Mouse (Mus musculus): ENCODE results near the gene Srgap1. TPM values are rescaled to one million over a fixed set of nuclear protein-coding genes. Genes with fewer than 3 reads are reported as not detected.

The Srgap1 gene
- polyA plus RNA-seq, 1 experiment from 2014 or later, result 12.7 TPM

GRCm38 (mm10) chr10:122038554-122038953 lies 8.6 kb downstream of the Srgap1 start:
- WGBS, result 60% methylated on average over 3 of the region's 3 CpGs
- Histone ChIP-seq H3K4me3 (ENCODE audit: low read depth, low read length) (no peak overlapping the region), H3K9ac (no peak overlapping the region), H3K27ac (ENCODE audit: low read depth) (no peak overlapping the region), H3K27me3 (ENCODE audit: insufficient read depth, low read length) (no peaks in the 10 kb centered on the region), H3K4me1 (ENCODE audit: insufficient read depth) (peaks cover 3% of the 10 kb centered on the region; the same call in 1 of the 2 replicates), H3K36me3 (ENCODE audit: insufficient read depth) (0 out of 2 replicates have a peak, but pooled peaks cover 3% of the 10 kb centered on the region), H3K4me2 (no peak overlapping the region), H3K9me3 (ENCODE audit: low read depth, low read length) (no peaks in the 10 kb centered on the region; the same call in 1 of the 2 replicates)
- TF ChIP-seq CTCF (IDR thresholded peaks at IDR 0.05; ENCODE audit: low read depth), result no peak
- DNase-seq (no peak), ATAC-seq (ENCODE audit: insufficient read depth) (no peak; the same call in 1 of the 2 replicates)

GRCm38 (mm10) chr10:122033271-122033670 lies 13.8 kb downstream of the Srgap1 start:
- Histone ChIP-seq H3K36me3 (ENCODE audit: insufficient read depth) (peaks cover 3% of the 10 kb centered on the region; the same call in 1 of the 2 replicates), H3K4me1 (ENCODE audit: insufficient read depth) (peaks cover 15% of the 10 kb centered on the region), H3K27ac (ENCODE audit: low read depth) (no peak overlapping the region), H3K9ac (no peak overlapping the region), H3K4me2 (no peak overlapping the region), H3K27me3 (ENCODE audit: insufficient read depth, low read length) (no peaks in the 10 kb centered on the region), H3K4me3 (ENCODE audit: low read depth, low read length) (no peak overlapping the region), H3K9me3 (ENCODE audit: low read depth, low read length) (no peaks in the 10 kb centered on the region)
- DNase-seq, result no peak
- ATAC-seq (ENCODE audit: insufficient read depth), result no peak
- no peak for TF ChIP-seq CTCF (IDR thresholded peaks at IDR 0.05; ENCODE audit: low read depth)
- 50% methylated on average over 5 of the region's 5 CpGs for WGBS

- DNase-seq (no peak), ATAC-seq (ENCODE audit: insufficient read depth) (peak; percentile 64)
- Histone ChIP-seq H3K4me1 (ENCODE audit: insufficient read depth) (peaks cover 15% of the 10 kb centered on the region), H3K9ac (no peak overlapping the region), H3K4me3 (ENCODE audit: low read depth, low read length) (no peak overlapping the region), H3K27me3 (ENCODE audit: insufficient read depth, low read length) (no peaks in the 10 kb centered on the region), H3K27ac (ENCODE audit: low read depth) (no peak overlapping the region), H3K9me3 (ENCODE audit: low read depth, low read length) (no peaks in the 10 kb centered on the region), H3K36me3 (ENCODE audit: insufficient read depth) (no peaks in the 10 kb centered on the region; the same call in 1 of the 2 replicates), H3K4me2 (peak overlapping the region; percentile 50)
- WGBS, result 38% methylated on average over 5 of the region's 5 CpGs
- no peak for TF ChIP-seq CTCF (IDR thresholded peaks at IDR 0.05; ENCODE audit: low read depth)
These were observed 16.7 kb downstream of the Srgap1 start for GRCm38 (mm10) chr10:122030420-122030819.

- Histone ChIP-seq H3K4me2 (peak overlapping the region; percentile 50), H3K27me3 (ENCODE audit: insufficient read depth, low read length) (no peaks in the 10 kb centered on the region), H3K9me3 (ENCODE audit: low read depth, low read length) (no peaks in the 10 kb centered on the region), H3K27ac (ENCODE audit: low read depth) (peak overlapping the region; percentile 76; the same call in 1 of the 2 replicates), H3K4me1 (ENCODE audit: insufficient read depth) (peaks cover 15% of the 10 kb centered on the region), H3K9ac (no peak overlapping the region), H3K36me3 (ENCODE audit: insufficient read depth) (no peaks in the 10 kb centered on the region; the same call in 1 of the 2 replicates), H3K4me3 (ENCODE audit: low read depth, low read length) (peak overlapping the region; percentile 10; the same call in 1 of the 2 replicates)
- DNase-seq (peak; percentile 78), ATAC-seq (ENCODE audit: insufficient read depth) (peak; percentile 28; the same call in 1 of the 2 replicates)
- WGBS, result 11% methylated on average over 7 of the region's 7 CpGs
- TF ChIP-seq CTCF (IDR thresholded peaks at IDR 0.05; ENCODE audit: low read depth), result no peak
These were observed 17.4 kb downstream of the Srgap1 start for GRCm38 (mm10) chr10:122029738-122030137.

- WGBS, result 47% methylated on average over 6 of the region's 6 CpGs
- H3K9me3 ChIP-seq (ENCODE audit: low read depth, low read length), result no peaks in the 10 kb centered on the region; the same call in 1 of the 2 replicates
- ATAC-seq (ENCODE audit: insufficient read depth) (peak; percentile 37; the same call in 1 of the 2 replicates), DNase-seq (no peak)
- H3K27ac ChIP-seq (ENCODE audit: low read depth), result no peak overlapping the region
- H3K9ac ChIP-seq, result no peak overlapping the region
- peaks cover 7% of the 10 kb centered on the region for H3K4me1 ChIP-seq (ENCODE audit: insufficient read depth)
- no peaks in the 10 kb centered on the region for H3K27me3 ChIP-seq (ENCODE audit: insufficient read depth, low read length)
- H3K4me3 ChIP-seq (ENCODE audit: low read depth, low read length), result no peak overlapping the region
- H3K4me2 ChIP-seq, result 0 out of 2 replicates have a peak overlapping the region, but pooled peaks have one; percentile 7
- H3K36me3 ChIP-seq (ENCODE audit: insufficient read depth), result 0 out of 2 replicates have a peak, but pooled peaks cover 5% of the 10 kb centered on the region
- no peak for TF ChIP-seq CTCF (IDR thresholded peaks at IDR 0.05; ENCODE audit: low read depth)
These were observed 21.9 kb downstream of the Srgap1 start for GRCm38 (mm10) chr10:122025198-122025597.

- no peak overlapping the region for H3K9ac ChIP-seq
- ATAC-seq (ENCODE audit: insufficient read depth) (no peak), DNase-seq (no peak)
- 0 out of 2 replicates have a peak, but pooled peaks cover 5% of the 10 kb centered on the region for H3K36me3 ChIP-seq (ENCODE audit: insufficient read depth)
- H3K9me3 ChIP-seq (ENCODE audit: low read depth, low read length), result no peaks in the 10 kb centered on the region; the same call in 1 of the 2 replicates
- H3K4me3 ChIP-seq (ENCODE audit: low read depth, low read length), result no peak overlapping the region
- H3K4me1 ChIP-seq (ENCODE audit: insufficient read depth), result peaks cover 33% of the 10 kb centered on the region
- no peaks in the 10 kb centered on the region for H3K27me3 ChIP-seq (ENCODE audit: insufficient read depth, low read length)
- H3K27ac ChIP-seq (ENCODE audit: low read depth), result no peak overlapping the region
- 85% methylated on average over 5 of the region's 5 CpGs for WGBS
- no peak overlapping the region for H3K4me2 ChIP-seq
- no peak for TF ChIP-seq CTCF (IDR thresholded peaks at IDR 0.05; ENCODE audit: low read depth)
These were observed 26.2 kb downstream of the Srgap1 start for GRCm38 (mm10) chr10:122020906-122021305.

GRCm38 (mm10) chr10:122020255-122020654 lies 26.9 kb downstream of the Srgap1 start:
- no peak overlapping the region for H3K9ac ChIP-seq
- peaks cover 33% of the 10 kb centered on the region for H3K4me1 ChIP-seq (ENCODE audit: insufficient read depth)
- DNase-seq (no peak), ATAC-seq (ENCODE audit: insufficient read depth) (no peak)
- peak overlapping the region; percentile 42; the same call in 1 of the 2 replicates for H3K27ac ChIP-seq (ENCODE audit: low read depth)
- TF ChIP-seq CTCF (IDR thresholded peaks at IDR 0.05; ENCODE audit: low read depth), result no peak
- H3K36me3 ChIP-seq (ENCODE audit: insufficient read depth), result 0 out of 2 replicates have a peak, but pooled peaks cover 5% of the 10 kb centered on the region
- H3K4me2 ChIP-seq, result no peak overlapping the region
- no peak overlapping the region for H3K4me3 ChIP-seq (ENCODE audit: low read depth, low read length)
- WGBS, result 53% methylated on average over 5 of the region's 5 CpGs
- H3K9me3 ChIP-seq (ENCODE audit: low read depth, low read length), result no peaks in the 10 kb centered on the region; the same call in 1 of the 2 replicates
- no peaks in the 10 kb centered on the region for H3K27me3 ChIP-seq (ENCODE audit: insufficient read depth, low read length)

Measured in lung, embryonic 14.5 days (tissue).